Mouse (Mus musculus) macrophage (primary cell): ENCODE measurements around the gene Mfsd11. TPM values are rescaled to one million over a fixed set of nuclear protein-coding genes. Genes with fewer than 3 reads are reported as not detected.
A peak's percentile ranks its signal among the peaks of the same experiment; 100 is the strongest.
"Not testable (repeated sequence)": the region's sequence is repeated elsewhere in the genome, so short reads cannot be mapped to it uniquely, and the experiment has no call there.

Experiments
- H3K27ac ChIP-seq: fragments of 350-480 bp; formaldehyde crosslinking; 2 replicates; pipeline ENCODE4 v1.9.0; 2021
- H3K36me3 ChIP-seq: fragments of 350-480 bp; formaldehyde crosslinking; 2 replicates; pipeline ENCODE4 v1.9.0; 2021; ENCODE audit errors: inconsistent target
- H3K4me3 ChIP-seq: fragments of 350-480 bp; formaldehyde crosslinking; 2 replicates; pipeline ENCODE4 v1.9.0; 2021; ENCODE audit errors: inconsistent target
- H3K79me2 ChIP-seq: fragments of 350-480 bp; formaldehyde crosslinking; 2 replicates; pipeline ENCODE4 v1.9.0; 2021; ENCODE audit errors: inconsistent target
- WGBS: methylation state at CpG from one replicate; pipeline ENCODE4 v1.1.7; 2026; ENCODE audit warnings: inconsistent platforms; ENCODE audit not compliant: missing documents; 5-methylcytosine and 5-hydroxymethylcytosine counted together
- polyA plus RNA-seq: library from polyadenylated mRNA; stranded (reverse); fragments of 250-400 nt; gene quantifications from 3 replicates; pipeline ENCODE4 v1.2.4, GENCODE M21; 2018; ENCODE audit warnings: inconsistent platforms

Gene Mfsd11
- polyA plus RNA-seq, 1 experiment from 2014 or later = 118 TPM

DNA sequence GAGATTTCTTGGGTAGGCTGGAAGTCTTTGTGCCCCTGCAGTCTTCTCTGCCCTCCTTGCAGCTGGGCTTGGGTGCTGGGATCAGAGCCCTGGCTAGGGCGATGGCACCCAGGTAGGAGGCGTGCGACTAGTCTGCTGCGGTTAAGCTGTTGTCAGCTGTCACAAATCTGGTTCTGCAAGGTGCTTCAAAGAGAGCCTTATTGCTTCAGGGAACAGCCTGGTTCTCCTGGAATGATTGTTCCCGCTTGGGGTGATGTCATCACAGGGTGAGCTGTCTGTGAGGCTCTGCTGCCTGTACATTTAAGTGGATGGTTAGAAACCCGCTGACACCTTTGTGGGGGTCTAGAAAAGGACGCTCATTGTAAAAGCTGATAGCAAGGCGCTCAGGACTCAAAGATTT, 17.0 kb downstream of the Mfsd11 start:
- H3K4me3 ChIP-seq = peak overlapping the region; percentile 31
- H3K36me3 ChIP-seq = peaks cover 61% of the 10 kb centered on the region
- peak overlapping the region; percentile 97 for H3K27ac ChIP-seq
- 91% methylated on average over 8 of the region's 8 CpGs for WGBS
- H3K79me2 ChIP-seq = peaks cover 56% of the 10 kb centered on the region

DNA sequence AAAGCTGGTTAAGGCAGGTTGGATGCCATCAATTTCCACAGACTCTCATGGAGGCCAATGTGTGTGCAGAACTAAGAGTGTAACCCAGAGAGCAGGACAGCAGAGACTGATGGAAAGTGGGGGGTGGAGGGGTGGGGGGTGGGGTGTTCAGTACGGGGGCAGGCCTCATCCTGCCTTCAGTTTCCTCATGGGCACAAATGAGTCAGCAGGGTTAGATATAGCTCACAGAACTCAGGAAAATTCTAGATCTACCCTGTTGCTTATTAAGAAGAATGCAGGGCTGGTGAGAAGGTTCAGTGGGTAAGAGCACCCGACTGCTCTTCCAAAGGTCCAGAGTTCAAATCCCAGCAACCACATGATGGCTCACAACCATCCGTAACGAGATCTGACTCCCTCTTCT, 17.4 kb downstream of the Mfsd11 start:
- Histone ChIP-seq H3K36me3 (peaks cover 61% of the 10 kb centered on the region), H3K4me3 (peak overlapping the region; percentile 31; the same call in 1 of the 2 replicates), H3K79me2 (peaks cover 55% of the 10 kb centered on the region), H3K27ac (peak overlapping the region; percentile 97)
- 69% methylated on average over 4 of the region's 4 CpGs for WGBS

DNA sequence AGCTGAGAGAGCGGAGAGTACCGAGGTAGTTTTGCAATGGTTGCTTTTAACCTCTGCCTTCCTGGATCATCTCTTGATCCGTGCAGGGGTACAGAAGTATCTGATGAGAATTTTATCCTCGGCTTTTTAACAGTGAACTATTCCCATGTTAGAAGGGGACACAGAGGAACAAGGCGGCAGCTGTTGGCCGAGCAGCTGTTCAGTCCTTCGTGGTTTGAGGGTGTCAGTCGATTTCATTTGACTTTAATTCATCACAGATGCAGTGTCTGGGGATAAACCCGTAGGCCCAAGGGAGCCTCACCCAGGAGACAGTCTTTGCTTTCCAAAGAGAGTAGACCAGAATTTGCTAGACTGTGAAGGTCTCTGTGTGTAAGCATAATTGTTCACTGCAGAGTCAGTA, 19.3 kb downstream of the Mfsd11 start:
- Histone ChIP-seq H3K36me3 (peaks cover 49% of the 10 kb centered on the region), H3K4me3 (no peak overlapping the region), H3K79me2 (peaks cover 46% of the 10 kb centered on the region), H3K27ac (no peak overlapping the region)
- 90% methylated on average over 9 of the region's 9 CpGs for WGBS

DNA sequence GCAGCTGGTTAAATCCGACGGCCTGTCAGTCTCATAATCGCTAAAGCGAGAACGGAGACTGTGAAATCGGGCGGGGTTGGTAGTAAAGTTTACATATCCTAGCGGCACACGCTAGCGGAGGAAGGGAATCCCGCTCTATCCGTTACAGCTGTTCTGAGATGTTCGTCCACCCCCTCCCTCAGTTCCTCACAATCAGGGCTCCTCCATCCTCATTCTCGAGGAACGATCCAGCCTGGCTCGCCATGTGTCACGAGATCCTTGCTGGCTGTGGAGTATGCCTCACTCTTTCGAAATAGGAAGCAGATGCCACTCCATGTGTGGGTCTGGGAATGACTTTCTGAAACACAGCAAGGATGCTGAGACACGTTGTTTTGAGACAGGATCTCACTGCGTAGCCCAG, 21.7 kb downstream of the Mfsd11 start:
- 89% methylated on average over 12 of the region's 20 CpGs for WGBS
- H3K27ac ChIP-seq = no peak overlapping the region
- peaks cover 47% of the 10 kb centered on the region for H3K36me3 ChIP-seq

DNA sequence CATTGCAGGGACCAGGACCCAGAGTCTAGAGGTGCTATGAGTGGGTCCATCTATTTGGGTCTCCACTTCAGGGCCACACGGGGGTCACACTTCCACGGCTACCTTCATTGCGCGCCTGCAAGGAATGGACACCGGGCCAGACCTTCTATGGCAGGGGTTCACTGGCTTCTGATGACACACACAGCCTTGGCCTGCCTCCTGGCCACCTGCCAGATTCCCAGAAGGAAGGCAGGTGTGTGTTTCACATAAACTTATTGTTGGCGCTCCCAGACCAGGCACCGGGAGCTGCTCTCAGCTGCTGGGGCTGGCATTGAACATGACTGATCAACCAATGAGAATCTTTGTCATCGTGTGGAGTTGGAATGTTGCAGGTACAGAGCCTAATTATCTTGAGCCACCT, 26.2 kb downstream of the Mfsd11 start:
- Histone ChIP-seq H3K4me3 (no peak overlapping the region), H3K27ac (no peak overlapping the region), H3K79me2 (no peaks in the 10 kb centered on the region), H3K36me3 (peaks cover 17% of the 10 kb centered on the region)
- 76% methylated on average over 8 of the region's 8 CpGs for WGBS

More for the DNA sequence above, 21.7 kb downstream of the Mfsd11 start:
- no peak overlapping the region for H3K4me3 ChIP-seq
- peaks cover 37% of the 10 kb centered on the region for H3K79me2 ChIP-seq

DNA sequence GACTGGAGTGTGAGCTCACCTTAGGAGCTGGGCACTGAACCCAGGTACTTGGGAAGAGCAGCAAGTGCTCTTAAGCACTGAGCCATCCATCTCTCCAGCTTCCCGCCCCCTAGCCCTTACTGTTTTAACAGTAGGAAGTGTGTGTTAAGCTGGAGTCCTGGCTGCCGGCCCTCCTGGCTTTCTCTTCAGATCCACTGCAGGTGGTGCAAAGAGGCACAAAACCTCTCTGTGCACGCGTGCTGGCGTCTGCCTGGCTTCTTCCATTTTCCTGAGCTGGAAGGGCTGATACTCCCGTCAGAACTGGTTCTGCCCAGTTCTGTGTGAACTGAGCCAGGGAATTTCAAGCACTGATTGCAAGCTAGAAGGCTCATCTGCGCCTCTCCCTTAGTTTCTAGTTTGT, 28.6 kb downstream of the Mfsd11 start:
- Histone ChIP-seq H3K27ac (no peak overlapping the region), H3K36me3 (no peaks in the 10 kb centered on the region), H3K4me3 (no peak overlapping the region), H3K79me2 (no peaks in the 10 kb centered on the region)
- 95% methylated on average over 7 of the region's 7 CpGs for WGBS

DNA sequence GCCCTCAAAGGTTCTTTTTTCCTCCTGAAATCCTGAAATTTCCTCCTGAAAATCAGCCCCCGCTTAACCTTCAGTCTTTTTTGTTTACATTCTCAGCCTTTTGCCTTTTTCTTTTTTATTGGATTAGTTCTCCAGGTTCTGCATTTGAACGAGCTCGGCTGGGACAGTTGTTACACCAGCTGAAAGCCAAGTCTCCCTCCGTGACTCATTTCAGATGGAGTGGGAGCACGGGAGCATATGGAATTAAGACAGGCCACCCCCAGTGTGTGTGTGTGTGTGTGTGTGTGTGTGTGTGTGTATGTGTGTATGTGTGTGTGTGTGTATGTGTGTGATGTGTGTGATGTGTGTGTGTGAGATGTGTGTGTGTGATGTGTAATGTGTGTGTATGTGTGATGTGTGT, 29.2 kb downstream of the Mfsd11 start:
- 91% methylated on average over 5 of the region's 5 CpGs for WGBS
- Histone ChIP-seq H3K36me3 (no peaks in the 10 kb centered on the region), H3K4me3 (no peak overlapping the region), H3K27ac (no peak overlapping the region), H3K79me2 (no peaks in the 10 kb centered on the region)

DNA sequence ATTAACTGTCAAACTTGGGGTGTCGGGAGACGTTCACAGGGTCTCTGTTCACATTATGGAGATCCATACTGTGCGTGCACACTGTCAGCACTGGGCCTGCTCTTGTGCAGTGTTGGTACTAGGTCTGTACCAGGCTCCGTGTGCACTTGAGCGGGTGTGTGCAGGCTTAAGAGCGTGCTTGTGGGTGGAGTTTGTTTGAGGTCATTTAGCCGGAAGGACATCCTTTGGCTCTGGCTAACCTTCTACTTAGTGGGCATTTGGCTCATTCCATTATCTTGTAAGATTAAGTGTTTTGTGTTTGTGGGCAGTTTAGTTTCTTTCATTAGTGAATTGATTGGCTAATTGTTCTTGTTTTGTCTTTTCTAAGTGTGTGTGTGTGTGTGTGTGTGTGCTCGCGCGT, 30.2 kb downstream of the Mfsd11 start:
- H3K4me3 ChIP-seq = no peak overlapping the region
- H3K36me3 ChIP-seq = no peaks in the 10 kb centered on the region
- no peaks in the 10 kb centered on the region for H3K79me2 ChIP-seq
- no peak overlapping the region for H3K27ac ChIP-seq
- WGBS = 94% methylated on average over 10 of the region's 10 CpGs

DNA sequence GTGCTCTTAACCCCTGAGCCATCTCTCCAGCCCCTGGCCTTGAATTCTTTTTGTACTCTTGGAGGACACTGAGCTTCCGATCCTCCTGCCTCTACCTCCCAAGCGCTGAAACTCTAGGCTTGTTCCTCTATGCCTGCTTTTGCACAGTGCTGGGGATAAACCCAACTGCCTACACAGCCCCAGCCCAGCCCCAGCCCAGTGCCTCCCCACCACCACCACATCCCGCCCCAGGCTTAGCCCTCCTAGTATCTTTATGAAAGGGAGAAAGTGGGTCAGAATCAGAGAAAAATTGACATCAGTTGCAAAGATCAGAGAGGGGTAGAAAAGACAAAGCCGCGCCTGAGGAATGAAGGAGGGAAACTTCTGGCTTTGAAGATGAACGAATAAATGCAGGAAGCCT, 31.8 kb downstream of the Mfsd11 start:
- Histone ChIP-seq H3K79me2 (no peaks in the 10 kb centered on the region), H3K27ac (no peak overlapping the region), H3K4me3 (no peak overlapping the region), H3K36me3 (no peaks in the 10 kb centered on the region)
- WGBS = 89% methylated on average over 6 of the region's 6 CpGs

DNA sequence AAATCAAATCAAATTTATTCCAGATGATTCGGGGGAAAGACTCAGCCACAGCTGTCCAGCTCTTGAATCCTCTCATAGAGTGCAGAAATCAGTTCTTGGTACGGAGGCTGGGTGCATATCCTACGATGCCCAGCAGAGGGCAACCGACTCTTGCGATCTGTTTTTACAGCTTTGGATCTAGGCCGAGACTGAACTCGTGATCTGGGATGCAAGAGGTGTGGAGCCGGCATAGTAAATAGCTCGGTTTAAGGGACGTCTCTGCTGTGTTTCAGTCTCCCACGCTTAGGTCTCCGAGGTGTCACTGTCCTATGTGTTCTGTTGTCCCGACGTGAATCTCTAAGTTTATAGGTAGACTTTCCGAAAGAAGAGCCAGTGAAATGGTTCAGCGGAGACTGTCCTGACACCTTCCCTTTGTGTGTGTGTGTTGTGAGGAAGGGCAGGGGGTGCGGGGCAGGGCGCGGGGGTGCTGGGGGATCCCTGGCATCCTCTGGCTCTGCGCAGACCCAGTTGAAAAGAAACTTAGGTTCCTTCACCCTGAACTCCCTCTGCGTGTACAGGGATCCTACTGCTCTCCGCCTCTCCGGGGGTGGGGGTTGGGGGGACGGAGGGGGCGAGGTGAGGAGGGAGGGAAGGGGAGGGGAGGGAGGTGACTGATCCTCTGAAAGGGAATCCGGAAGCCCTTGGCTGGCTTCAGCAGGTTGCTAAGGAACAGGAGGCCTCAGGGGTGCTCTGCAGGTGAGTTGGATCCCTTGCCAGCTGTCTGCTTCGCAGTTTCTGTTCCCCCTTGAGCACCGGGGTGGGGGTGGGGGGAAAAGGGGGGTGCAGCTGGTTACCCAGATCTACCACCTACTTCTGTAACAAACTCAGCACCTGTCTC, 33.3 kb downstream of the Mfsd11 start:
- Histone ChIP-seq H3K27ac (no peak overlapping the region), H3K36me3 (no peaks in the 10 kb centered on the region), H3K4me3 (no peak overlapping the region), H3K79me2 (no peaks in the 10 kb centered on the region)
- 8% methylated on average over 27 of the region's 28 CpGs for WGBS

DNA sequence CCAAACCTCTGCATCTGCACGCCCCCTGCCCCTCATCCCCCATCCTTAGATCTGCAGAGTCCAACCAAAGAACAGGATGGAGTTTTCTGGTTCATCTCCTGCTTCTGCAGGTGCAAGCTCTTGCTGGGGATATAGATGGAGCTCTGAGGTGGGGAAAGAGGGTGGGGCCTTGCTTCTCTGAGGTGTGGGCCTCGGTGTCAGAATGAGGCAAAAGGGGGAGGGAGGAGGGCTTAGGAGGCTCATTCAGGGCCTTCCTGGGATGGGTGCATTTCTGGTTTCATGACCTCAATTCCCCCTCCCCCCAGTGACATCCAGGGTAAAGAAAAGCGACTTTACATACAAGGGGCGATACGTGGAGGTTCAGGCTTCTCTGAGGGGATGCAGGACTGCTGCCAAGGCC, 34.9 kb downstream of the Mfsd11 start:
- WGBS = 79% methylated on average over 3 of the region's 5 CpGs
- Histone ChIP-seq H3K4me3 (no peak overlapping the region), H3K36me3 (no peaks in the 10 kb centered on the region), H3K79me2 (no peaks in the 10 kb centered on the region), H3K27ac (no peak overlapping the region)

DNA sequence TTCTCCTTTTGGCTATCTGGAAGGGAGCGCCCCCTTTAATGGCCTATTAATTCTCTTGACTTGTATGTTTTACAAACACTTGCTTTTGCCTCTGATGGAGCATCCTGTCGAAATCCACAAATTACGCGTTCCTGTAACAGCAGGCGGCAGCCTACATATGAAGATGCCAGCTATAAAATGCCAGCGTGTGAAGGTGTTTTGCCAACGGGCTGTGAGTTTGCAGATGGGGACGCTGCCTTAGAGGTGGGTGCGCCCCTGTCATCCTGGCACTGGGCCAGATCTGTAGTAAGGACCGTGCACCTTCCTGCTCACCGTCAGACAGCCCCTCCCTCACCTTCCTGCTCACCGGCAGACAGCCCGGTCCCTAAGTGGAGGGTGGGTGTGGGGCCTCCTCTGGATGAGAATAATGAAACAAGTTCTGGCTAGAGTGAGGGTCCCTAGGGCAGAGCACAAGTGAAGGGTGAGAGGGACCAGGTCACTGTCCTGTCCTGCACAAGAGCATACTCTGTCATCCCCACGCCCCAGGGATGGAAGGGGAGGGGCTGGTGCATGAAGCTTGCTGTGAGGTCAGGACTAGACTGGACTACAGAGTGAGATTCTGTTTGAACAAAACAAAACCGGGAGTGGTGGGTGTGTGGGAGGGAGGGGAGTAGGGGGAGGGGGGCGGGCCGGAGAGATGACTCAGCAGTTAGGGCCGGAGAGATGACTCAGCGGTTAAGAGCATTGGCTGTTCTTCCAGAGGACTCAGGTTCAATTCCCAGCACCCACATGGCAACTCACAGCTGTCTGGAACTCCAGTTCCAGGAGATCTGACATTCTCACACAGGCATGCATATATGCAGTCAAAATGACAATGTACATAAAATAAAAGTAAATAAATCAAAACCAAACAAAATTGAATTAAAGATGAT, 41.5 kb downstream of the Mfsd11 start:
- Histone ChIP-seq H3K27ac (no peak overlapping the region), H3K79me2 (no peaks in the 10 kb centered on the region), H3K36me3 (no peaks in the 10 kb centered on the region), H3K4me3 (no peak overlapping the region)
- WGBS = 50% methylated on average over 15 of the region's 19 CpGs

DNA sequence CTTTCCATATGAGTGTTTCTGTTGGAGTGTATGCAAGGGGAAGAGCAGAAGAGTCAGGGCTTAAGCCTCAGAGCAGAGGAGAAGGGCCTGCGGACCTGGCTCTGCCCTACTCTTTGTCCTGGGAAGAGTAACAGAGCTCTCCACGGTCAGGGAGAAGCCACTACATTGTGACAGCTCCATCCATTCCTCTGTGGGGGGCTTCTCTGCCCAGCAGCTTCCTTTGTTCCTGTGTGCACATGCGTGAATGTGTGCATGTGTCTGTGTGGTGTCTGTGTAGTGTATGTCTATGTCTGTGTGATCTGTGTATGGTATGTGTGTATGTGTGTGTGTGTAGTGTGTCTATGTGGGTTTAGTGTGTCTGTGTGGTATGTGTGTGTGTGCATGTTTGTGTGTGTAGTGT, 43.2 kb downstream of the Mfsd11 start:
- Histone ChIP-seq H3K27ac (no peak overlapping the region), H3K4me3 (no peak overlapping the region), H3K36me3 (no peaks in the 10 kb centered on the region), H3K79me2 (no peaks in the 10 kb centered on the region)
- 91% methylated on average over 3 of the region's 3 CpGs for WGBS

DNA sequence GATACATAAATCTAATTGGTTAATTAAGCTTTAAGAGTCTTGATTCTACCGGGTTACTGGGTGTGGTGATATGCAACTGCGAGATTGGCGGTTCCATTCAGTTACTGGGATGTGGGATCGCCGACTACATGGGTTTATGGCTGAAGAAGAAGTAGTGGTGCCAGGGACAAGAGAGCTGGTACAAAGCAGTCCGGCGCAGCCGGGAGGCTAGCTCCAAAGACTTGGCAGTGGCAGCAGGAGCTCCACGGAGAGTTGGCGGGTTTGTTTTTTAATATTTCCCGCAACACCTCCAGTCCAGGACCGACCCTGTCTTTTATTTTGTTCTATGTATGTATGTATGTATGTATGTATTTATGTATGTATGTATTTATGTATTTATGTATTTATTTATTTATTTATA, 47.0 kb downstream of the Mfsd11 start:
- Histone ChIP-seq H3K79me2 (no peaks in the 10 kb centered on the region), H3K27ac (no peak overlapping the region), H3K4me3 (no peak overlapping the region), H3K36me3 (no peaks in the 10 kb centered on the region)
- WGBS = 94% methylated on average over 12 of the region's 12 CpGs

DNA sequence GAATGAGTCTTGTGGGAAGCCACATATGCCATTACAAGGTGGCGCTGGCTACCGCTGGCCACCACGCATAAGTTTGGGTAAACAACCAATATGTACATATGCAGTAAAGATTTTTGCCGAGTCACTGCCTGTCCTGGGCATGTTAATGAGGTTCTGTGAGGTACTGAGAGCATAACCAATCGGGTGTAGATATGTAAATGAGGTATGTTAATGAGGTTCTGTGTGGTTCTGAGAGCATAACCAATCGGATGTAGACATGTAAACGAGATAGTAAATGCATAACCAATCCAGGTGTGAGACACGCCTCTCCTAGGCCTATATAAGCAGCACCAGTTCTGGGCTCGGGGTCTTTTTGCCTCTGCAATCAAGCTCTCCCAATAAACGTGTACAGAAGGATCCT, 50.3 kb downstream of the Mfsd11 start:
- not testable (repeated sequence) for H3K27ac ChIP-seq, H3K79me2 ChIP-seq, H3K36me3 ChIP-seq, H3K4me3 ChIP-seq
- WGBS = 83% methylated on average over 9 of the region's 10 CpGs
